Mouse (Mus musculus) CD8-positive naive resting alpha-beta T cell, adult 2 months (primary cell): Measurements from ENCODE around the gene Sdhaf1.
A peak's percentile ranks its signal among the peaks of the same experiment; 100 is the strongest.

Source experiments
- DNase-seq, 2 experiments: peaks; one replicate each; pipeline ENCODE4 v3.0.0; 2022; ENCODE audit warnings: low read depth in 2 of 2, low spot score in 2 of 2

The Sdhaf1 gene

DNA sequence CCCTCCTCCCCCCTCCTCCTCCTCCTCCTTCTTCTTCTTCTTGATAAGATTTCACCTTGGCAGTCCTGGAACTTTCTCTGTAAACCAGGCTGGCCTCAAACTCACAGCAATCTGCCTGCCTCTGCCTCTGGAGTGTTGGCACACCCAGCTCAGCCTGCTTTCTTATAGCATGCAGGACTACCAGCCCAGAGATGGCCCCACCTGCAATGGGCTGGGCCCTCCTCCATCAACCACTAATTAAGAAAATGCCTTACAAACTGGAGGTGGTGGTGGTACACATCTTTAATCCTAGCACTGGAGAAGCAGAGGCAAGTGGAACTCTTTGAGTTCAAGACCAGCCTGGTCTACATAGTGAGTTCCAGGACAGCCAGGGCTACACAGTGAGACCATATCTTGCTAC, 2.7 kb upstream of the Sdhaf1 start:
- no peak for DNase-seq

GRCm38 (mm10) chr7:30325364-30325763, 1.7 kb upstream of the Sdhaf1 start:
- DNase-seq = peak; percentile 71 to 84

DNA sequence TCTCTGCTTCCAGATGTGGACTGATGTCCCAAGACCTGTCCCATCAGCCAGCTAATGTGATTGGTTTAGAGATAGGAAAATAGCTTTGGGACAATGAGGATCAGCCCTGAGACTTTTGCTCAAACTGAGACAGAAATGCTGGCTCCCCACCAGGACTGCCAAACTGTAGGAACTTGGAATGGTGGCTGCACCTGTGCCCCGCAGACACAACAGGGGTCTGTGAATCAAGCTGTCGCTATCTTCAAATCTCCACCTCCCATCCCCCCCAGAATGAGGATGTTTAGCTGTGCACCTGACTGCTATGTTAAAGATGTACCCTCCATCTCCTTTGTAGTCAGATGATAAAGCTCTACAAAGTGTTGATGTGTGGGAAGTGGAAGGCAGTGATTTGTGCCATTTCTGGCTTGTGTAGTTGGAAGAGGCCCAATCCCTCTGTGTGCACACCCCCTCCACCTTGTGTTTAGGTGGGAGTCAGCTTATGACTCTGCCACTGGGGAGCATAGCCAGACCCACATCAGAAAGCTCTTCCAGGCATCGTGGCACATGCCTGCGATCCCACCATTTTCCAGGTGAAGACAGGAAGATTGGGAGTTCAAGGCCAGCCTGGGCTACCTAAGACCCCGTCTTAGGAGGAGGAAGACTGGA, 727 bp upstream of the Sdhaf1 start:
- DNase-seq = no peak

GRCm38 (mm10) chr7:30322865-30323264, 830 bp downstream of the Sdhaf1 start:
- no peak for DNase-seq

GRCm38 (mm10) chr7:30322285-30322667, 1.4 kb downstream of the Sdhaf1 start:
- DNase-seq = peak; percentile 86 to 88

GRCm38 (mm10) chr7:30321539-30322284, 2.0 kb downstream of the Sdhaf1 start, which contains the start of gene E130208F15Rik:
Gene E130208F15Rik (plus strand): TSS chr7:30321740.
- peak; percentile 64 to 77 for DNase-seq

- DNase-seq = no peak
Measured at GRCm38 (mm10) chr7:30320946-30321345, 2.7 kb downstream of the Sdhaf1 start.

- DNase-seq = no peak
Measured at GRCm38 (mm10) chr7:30318142-30318541, 5.6 kb downstream of the Sdhaf1 start.

DNA sequence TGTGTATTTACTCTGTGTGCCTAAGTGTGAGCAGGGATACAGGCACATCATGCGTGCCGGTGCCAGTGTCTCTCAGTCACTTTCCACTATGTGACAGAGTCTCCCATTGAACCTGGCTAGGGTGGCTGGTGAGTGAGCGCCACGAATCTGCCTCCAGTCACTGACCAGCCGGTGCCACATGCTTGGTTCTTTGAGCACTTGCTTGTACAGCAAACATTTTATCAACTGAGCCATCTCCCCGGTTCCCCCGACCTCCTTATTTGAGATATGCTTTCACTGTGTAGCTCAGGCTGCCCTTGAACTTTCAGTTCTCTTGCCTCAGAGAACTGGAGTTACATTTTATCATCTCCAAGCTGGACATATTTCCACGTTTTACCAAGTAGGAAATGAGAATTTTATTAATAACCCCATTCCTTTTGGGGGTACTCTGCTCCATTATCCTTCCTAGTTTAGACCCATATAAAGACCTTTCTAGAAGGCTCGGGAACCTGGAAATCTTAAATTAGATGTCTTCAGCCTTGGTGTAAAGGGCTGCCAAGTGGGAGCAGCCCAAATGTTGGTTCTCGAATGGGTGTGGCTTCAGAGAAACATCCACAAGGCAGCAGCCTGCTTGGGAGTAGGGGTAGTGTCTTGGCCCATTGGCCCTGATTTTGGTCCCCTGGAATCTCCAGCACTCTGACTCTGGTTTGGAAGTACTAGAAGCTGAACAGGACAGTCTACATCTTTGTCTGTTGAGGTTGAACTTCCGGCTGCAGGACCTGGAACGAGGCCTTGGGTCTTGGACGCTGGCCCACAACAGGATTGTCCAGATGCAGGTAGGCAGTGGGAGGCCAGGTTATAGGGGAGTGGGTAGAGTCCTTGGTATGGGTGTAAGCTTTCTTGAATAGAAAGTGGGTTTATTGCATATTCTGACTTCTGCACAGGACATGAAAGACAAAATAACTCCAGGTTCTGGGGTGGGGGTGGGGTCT, 7.9 kb downstream of the Sdhaf1 start:
- no peak for DNase-seq

- DNase-seq = no peak
Measured at GRCm38 (mm10) chr7:30314721-30315155, 9.0 kb downstream of the Sdhaf1 start, which contains the start of gene Syne4. Gene Syne4 (plus strand): TSS chr7:30314807.

DNA sequence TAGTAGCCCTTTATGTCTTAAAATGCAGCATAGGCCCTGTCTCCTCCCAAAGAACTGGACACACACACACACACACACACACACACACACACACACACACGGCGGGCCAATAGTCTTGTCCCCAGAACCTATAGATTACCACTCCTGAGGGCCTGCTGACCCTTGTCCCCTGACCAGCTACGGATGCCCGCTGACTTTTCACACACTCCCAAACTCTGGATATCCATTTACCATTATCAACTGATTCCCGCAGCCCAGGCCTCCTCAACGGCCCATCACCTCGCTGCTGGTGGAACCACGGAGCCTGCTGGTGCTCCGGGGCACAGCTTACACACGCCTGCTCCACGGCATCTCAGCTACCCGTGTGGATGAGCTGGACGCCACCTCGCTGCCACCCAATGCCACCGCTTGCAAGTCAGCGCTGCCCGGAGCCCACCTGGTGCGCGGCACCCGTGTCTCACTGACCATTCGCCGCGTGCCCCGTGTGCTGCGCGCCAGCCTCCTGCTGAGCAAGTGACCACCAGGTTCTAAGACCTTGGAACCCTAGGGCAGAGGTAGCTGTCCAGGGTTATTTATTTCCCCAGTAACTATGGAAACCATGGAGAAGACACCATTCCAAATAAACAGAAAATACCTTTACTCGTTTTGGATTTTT, 9.9 kb downstream of the Sdhaf1 start:
- no peak for DNase-seq

GRCm38 (mm10) chr7:30310136-30310535, 13.6 kb downstream of the Sdhaf1 start:
- no peak for DNase-seq

- DNase-seq = no peak
Measured at GRCm38 (mm10) chr7:30309395-30310129, 14.1 kb downstream of the Sdhaf1 start.

DNA sequence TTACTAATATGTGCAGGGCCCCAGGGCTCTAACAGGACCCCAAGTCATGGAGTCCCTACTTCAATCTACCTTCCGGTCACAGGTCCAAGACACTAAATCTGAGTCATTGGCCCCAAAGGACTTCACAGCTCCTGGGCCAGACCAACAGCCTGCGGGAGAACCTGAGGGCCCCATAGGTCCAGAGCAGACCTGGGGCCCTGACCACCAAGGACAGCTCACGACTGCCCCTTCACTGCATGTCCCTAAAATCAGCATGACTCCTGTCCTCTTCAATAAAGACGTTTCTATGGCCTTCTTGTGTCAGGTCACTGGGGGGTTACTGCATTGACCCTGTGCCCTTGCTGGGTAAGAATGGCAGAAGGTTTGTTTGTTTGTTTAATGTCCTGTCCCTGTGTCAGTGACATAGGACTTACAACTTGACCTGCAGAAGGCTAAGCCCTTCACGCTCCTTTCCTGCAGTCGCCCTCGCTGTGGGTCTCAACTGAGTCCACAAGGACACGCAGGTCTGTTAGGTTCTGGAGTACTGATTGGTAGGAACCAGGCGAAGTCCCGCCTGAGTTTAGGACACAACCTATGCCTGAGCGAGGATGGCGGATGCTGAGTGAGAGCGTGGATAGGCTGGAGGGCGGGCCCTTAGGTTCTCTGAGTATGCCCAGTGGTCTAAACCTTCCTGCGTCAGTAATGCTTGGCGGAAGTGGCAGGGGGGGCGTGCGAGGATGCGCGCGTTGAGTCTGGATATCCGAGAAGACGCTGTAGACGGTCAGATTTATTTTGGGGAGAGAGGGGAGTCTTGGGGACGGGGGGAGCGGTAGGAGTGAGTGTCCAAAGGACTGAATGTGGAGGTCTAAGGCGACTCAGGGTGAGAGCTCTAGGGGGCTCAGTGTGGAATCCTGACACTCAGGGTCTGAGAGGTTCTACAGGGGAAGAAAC, 15.4 kb downstream of the Sdhaf1 start, which contains the start of gene Alkbh6:
Alkbh6 (plus strand) TSS at position 642 of the 930 bp plus-strand sequence.
- peak; percentile 90 to 91 for DNase-seq

GRCm38 (mm10) chr7:30306083-30306779, 17.5 kb downstream of the Sdhaf1 start:
- no peak for DNase-seq

DNA sequence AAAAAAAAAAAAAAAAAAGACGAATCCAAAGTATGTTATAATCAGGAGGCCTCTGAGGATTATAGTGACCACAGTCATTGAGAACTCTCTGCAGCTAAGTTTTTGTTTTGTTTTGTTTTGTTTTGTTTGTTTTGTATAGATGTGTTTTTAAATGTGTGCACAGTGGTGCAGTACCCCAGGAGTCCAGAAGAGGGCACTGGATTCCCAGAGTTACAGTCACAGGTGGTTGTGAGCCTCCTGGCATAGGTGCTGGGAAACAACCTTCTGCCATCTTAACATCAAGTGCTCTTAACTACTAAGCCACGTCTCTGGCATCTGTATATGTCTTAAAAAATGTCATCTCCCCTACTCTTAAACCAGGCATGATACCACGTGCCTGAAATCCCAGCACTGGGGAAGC, 22.8 kb downstream of the Sdhaf1 start:
- DNase-seq = peak; percentile 25 to 46

GRCm38 (mm10) chr7:30297266-30297665, 26.4 kb downstream of the Sdhaf1 start:
- DNase-seq = no peak

DNA sequence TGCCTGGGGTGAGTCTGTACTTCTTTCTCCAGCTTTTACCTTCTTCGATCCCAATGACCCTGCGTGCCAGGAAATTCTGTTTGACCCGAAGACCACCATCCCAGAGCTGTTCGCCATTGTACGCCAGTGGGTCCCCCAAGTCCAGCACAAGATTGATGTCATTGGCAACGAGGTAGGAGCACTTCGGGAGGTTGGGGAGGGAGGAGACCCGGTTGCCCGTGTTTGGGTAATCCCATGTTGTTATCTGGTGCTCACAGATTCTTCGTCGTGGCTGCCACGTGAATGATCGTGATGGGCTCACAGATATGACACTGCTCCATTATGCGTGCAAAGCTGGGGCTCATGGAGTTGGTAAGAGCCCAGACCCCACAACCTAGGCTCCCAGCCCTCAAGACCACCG, 26.9 kb downstream of the Sdhaf1 start:
- DNase-seq = no peak
